Mouse (Mus musculus) forebrain, embryonic 15.5 days (tissue): ENCODE results near the gene Pnpla1. TPM values are rescaled to one million over a fixed set of nuclear protein-coding genes. Genes with fewer than 3 reads are reported as not detected.

ENCODE experiments used
- ATAC-seq: fragments of 200-750 bp; cut with Nextera tagmentation; replicated peaks from 2 replicates; pipeline ENCODE4 v1.8.0; 2017; ENCODE audit warnings: mild to moderate bottlenecking, moderate TSS enrichment, moderate library complexity
- H3K27ac ChIP-seq: fragments of 300-500 bp; sonication (generic); replicated peaks from 2 replicates; pipeline ENCODE4 v1.5.1; 2015; ENCODE audit warnings: mild to moderate bottlenecking, inconsistent platforms
- H3K27me3 ChIP-seq: fragments of 300-500 bp; sonication (generic); 2 replicates; pipeline ENCODE4 v1.6.1; 2015; ENCODE audit warnings: inconsistent platforms
- H3K36me3 ChIP-seq: fragments of 300-500 bp; sonication (generic); 2 replicates; pipeline ENCODE4 v1.6.1; 2015; ENCODE audit warnings: mild to moderate bottlenecking, inconsistent platforms
- H3K4me1 ChIP-seq: fragments of 300-500 bp; sonication (generic); 2 replicates; pipeline ENCODE4 v1.6.1; 2015; ENCODE audit warnings: inconsistent platforms
- H3K4me2 ChIP-seq: fragments of 300-500 bp; sonication (generic); replicated peaks from 2 replicates; pipeline ENCODE4 v1.6.1; 2015; ENCODE audit warnings: mild to moderate bottlenecking, inconsistent platforms
- H3K4me3 ChIP-seq: fragments of 300-500 bp; sonication (generic); 2 replicates; pipeline ENCODE4 v1.5.1; 2015; ENCODE audit warnings: mild to moderate bottlenecking, inconsistent platforms
- H3K9ac ChIP-seq: fragments of 300-500 bp; sonication (generic); replicated peaks from 2 replicates; pipeline ENCODE4 v1.6.1; 2015; ENCODE audit warnings: mild to moderate bottlenecking, inconsistent platforms
- H3K9me3 ChIP-seq: fragments of 300-500 bp; sonication (generic); 2 replicates; pipeline ENCODE4 v1.6.1; 2016; ENCODE audit warnings: inconsistent platforms
- WGBS: fragments of 180-500 bp; shearing (Covaris S2); methylation state at CpG from one replicate; pipeline ENCODE4 v1.1.7; 2015; ENCODE audit warnings: mixed read lengths; 5-methylcytosine and 5-hydroxymethylcytosine counted together
- polyA plus RNA-seq: library from polyadenylated mRNA; unstranded; fragments of >200 nt; fragmentation: Nextera tagmentation; extraction: Ambion mirVana; gene quantifications from 2 replicates; pipeline ENCODE4 v1.2.1, GENCODE M21; 2015

The Pnpla1 gene
- polyA plus RNA-seq, 1 experiment from 2014 or later = not detected

GRCm38 (mm10) chr17:28874825-28875224 is 16.6 kb downstream of the Pnpla1 start:
- Histone ChIP-seq H3K9me3 (no peaks in the 10 kb centered on the region), H3K4me1 (peaks cover 13% of the 10 kb centered on the region), H3K27ac (no peak overlapping the region), H3K36me3 (no peaks in the 10 kb centered on the region), H3K4me3 (no peak overlapping the region), H3K27me3 (no peaks in the 10 kb centered on the region), H3K4me2 (no peak overlapping the region), H3K9ac (no peak overlapping the region)
- 82% methylated on average over 7 of the region's 7 CpGs for WGBS
- ATAC-seq = no peak

DNA sequence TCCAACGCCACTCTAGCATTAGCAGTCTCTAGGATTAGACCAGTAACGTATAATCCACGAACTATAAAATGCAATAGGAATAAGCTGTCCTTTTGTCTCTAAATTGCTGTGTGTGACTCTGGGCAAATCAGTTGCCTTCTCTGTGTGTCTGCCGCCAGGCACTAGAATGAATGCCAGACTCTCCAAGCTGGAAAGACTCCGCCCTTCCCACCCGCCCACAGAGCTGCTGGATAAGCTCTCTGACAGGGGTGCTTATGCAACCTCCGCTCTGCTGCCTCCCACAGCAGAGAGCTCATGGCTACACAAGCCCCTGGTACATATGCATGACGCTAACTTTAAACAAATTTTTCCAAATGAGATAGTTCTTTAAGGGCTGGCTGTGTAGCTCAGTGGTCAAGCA is 17.1 kb downstream of the Pnpla1 start:
- Histone ChIP-seq H3K4me3 (no peak overlapping the region), H3K4me1 (peaks cover 12% of the 10 kb centered on the region), H3K9me3 (no peaks in the 10 kb centered on the region), H3K27me3 (no peaks in the 10 kb centered on the region), H3K9ac (no peak overlapping the region), H3K27ac (no peak overlapping the region), H3K4me2 (no peak overlapping the region), H3K36me3 (no peaks in the 10 kb centered on the region)
- no peak for ATAC-seq
- WGBS = 37% methylated on average over 8 of the region's 8 CpGs

- Histone ChIP-seq H3K4me3 (no peak overlapping the region), H3K27me3 (no peaks in the 10 kb centered on the region), H3K4me2 (no peak overlapping the region), H3K9ac (no peak overlapping the region), H3K36me3 (no peaks in the 10 kb centered on the region), H3K4me1 (peaks cover 12% of the 10 kb centered on the region), H3K27ac (no peak overlapping the region), H3K9me3 (no peaks in the 10 kb centered on the region)
- 70% methylated on average over 5 of the region's 5 CpGs for WGBS
- no peak for ATAC-seq
These were observed 18.1 kb downstream of the Pnpla1 start for GRCm38 (mm10) chr17:28876331-28876730.

DNA sequence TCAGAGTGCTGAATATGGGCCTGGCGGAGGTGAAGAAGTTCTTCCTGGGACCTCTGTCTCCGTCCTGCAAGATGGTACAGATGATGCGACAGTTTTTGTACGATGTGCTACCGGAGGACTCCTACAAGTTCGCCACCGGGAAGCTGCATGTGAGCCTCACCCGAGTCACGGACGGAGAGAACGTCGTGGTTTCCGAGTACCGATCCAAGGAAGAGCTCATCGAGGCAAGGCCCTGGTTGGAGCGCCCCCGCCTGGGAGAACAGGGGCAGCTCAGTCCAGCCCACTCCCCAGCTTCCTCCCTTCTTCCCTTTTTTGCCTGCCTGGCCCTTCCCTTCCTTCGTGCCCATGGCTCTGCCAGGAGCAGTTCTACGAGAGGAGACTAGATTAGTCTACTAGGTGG is 18.6 kb downstream of the Pnpla1 start:
- H3K4me2 ChIP-seq = no peak overlapping the region
- 13% methylated on average over 19 of the region's 19 CpGs for WGBS
- no peak for ATAC-seq

DNA sequence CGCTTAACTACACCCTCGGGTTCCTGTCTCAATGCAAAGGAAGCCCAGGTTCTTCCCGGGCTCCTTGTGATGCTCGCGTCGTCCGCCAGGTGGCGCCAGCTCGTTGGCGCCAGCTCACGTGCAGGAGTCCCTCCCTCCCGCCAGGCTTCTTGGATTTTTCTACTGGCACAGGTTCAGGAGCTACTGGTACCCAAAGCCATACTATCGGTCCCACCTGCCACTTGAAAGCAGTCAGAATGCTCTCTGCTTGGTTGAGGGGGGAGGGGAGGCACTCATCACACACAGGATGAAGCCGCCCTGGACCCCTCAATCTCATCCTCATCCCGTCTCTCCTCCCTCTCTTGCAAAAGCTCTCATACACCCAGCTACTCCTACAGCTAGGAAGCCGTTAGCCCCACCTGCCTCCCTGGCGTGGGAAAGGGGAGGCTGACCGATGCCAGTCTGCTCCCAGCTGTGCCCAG is 21.8 kb downstream of the Pnpla1 start:
- H3K27ac ChIP-seq = no peak overlapping the region
- ATAC-seq = peak; percentile 38
- peak overlapping the region; percentile 38 for H3K4me2 ChIP-seq
- H3K9me3 ChIP-seq = no peaks in the 10 kb centered on the region
- peaks cover 13% of the 10 kb centered on the region for H3K4me1 ChIP-seq
- no peaks in the 10 kb centered on the region for H3K36me3 ChIP-seq
- H3K27me3 ChIP-seq = no peaks in the 10 kb centered on the region
- H3K4me3 ChIP-seq = peak overlapping the region; percentile 21
- WGBS = 4% methylated on average over 18 of the region's 18 CpGs
- H3K9ac ChIP-seq = 0 out of 2 replicates have a peak overlapping the region, but pooled peaks have one; percentile 35

More for the DNA sequence above, 18.6 kb downstream of the Pnpla1 start:
- H3K9me3 ChIP-seq = no peaks in the 10 kb centered on the region
- peaks cover 12% of the 10 kb centered on the region for H3K4me1 ChIP-seq
- H3K27ac ChIP-seq = no peak overlapping the region
- no peak overlapping the region for H3K9ac ChIP-seq
- no peaks in the 10 kb centered on the region for H3K36me3 ChIP-seq
- no peak overlapping the region for H3K4me3 ChIP-seq
- no peaks in the 10 kb centered on the region for H3K27me3 ChIP-seq

DNA sequence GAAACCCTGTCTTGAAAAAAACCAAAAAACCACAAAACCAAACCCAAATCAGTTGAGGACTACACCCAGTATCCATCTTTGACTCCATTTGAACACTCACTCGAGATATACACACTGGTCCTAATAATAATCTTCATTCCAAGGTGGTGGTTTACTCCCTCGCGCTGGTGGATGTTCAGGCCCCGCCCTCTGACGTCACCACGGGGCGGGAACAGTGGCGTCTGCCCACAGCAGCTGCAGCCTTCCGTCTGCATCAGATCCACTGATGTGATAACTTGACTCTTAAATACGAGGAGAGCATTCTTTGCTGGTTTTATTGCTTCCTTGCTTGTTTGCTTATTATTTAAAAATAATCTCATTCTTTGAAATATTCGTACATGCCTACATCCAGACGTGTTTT is 24.1 kb downstream of the Pnpla1 start:
- Histone ChIP-seq H3K4me2 (peak overlapping the region; percentile 23; the same call in 1 of the 2 replicates), H3K27ac (no peak overlapping the region), H3K36me3 (no peaks in the 10 kb centered on the region), H3K27me3 (no peaks in the 10 kb centered on the region), H3K9me3 (no peaks in the 10 kb centered on the region), H3K4me3 (peak overlapping the region; percentile 15; the same call in 1 of the 2 replicates), H3K9ac (no peak overlapping the region), H3K4me1 (peaks cover 8% of the 10 kb centered on the region)
- 0 out of 2 replicates have a peak, but pooled peaks have one; percentile 55 for ATAC-seq
- WGBS = 4% methylated on average over 12 of the region's 12 CpGs

DNA sequence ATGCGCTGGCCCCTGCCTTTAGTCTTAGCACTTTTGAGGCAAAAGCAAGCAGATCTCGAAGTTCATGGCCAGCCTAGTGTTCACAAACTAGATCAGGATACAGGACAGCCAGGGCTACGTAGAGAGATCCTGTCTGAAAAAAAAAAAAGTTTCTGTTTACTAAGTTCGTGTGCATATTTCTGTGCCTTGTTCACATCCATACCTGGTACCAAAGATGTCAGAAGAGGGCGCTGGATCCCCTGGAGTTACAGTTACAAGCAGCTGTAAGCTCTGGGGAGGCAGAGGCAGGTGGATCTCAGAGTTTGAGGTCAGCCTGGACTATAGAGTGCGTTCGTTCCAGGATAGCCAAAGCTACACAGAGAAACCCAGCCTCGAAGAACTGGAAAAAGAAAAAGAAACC is 24.6 kb downstream of the Pnpla1 start:
- Histone ChIP-seq H3K27ac (no peak overlapping the region), H3K27me3 (no peaks in the 10 kb centered on the region), H3K4me2 (peak overlapping the region; percentile 23; the same call in 1 of the 2 replicates), H3K4me1 (peaks cover 8% of the 10 kb centered on the region), H3K9ac (no peak overlapping the region), H3K36me3 (no peaks in the 10 kb centered on the region), H3K9me3 (no peaks in the 10 kb centered on the region), H3K4me3 (no peak overlapping the region)
- WGBS = 57% methylated on average over 8 of the region's 8 CpGs
- no peak for ATAC-seq

GRCm38 (mm10) chr17:28883941-28884516 is 25.8 kb downstream of the Pnpla1 start:
- Histone ChIP-seq H3K27ac (no peak overlapping the region), H3K9ac (no peak overlapping the region), H3K9me3 (no peaks in the 10 kb centered on the region), H3K4me3 (no peak overlapping the region), H3K36me3 (no peaks in the 10 kb centered on the region), H3K4me2 (no peak overlapping the region), H3K27me3 (no peaks in the 10 kb centered on the region), H3K4me1 (peaks cover 8% of the 10 kb centered on the region)
- 72% methylated on average over 10 of the region's 10 CpGs for WGBS
- no peak for ATAC-seq

DNA sequence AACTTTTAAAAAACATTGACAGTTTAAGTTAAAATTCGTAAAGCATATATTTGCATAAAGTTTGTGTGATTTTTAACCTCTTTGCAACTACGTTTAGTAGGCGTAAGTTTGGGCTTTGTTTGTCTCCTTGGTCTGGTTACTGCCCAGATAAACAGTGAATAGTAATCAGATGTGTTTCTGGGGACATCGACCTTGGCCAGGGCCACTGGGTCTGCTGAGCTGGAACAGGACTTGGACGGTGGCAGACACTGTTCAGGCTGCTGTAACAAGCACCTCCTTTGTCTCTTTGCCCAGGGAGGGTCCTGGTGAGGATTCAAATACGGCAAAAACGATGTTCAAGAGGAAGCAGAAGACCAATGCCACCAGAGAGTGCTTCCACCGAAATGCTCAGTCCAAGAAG is 27.0 kb downstream of the Pnpla1 start:
- H3K27ac ChIP-seq = no peak overlapping the region
- H3K36me3 ChIP-seq = no peaks in the 10 kb centered on the region
- no peaks in the 10 kb centered on the region for H3K9me3 ChIP-seq
- ATAC-seq = no peak
- WGBS = 88% methylated on average over 8 of the region's 8 CpGs
- H3K4me2 ChIP-seq = no peak overlapping the region
- H3K9ac ChIP-seq = no peak overlapping the region
- H3K4me1 ChIP-seq = peaks cover 3% of the 10 kb centered on the region; the same call in 1 of the 2 replicates
- H3K4me3 ChIP-seq = no peak overlapping the region
- no peaks in the 10 kb centered on the region for H3K27me3 ChIP-seq

GRCm38 (mm10) chr17:28886266-28886665 is 28.1 kb downstream of the Pnpla1 start:
- no peaks in the 10 kb centered on the region for H3K27me3 ChIP-seq
- no peak overlapping the region for H3K27ac ChIP-seq
- 79% methylated on average over 8 of the region's 8 CpGs for WGBS
- H3K36me3 ChIP-seq = no peaks in the 10 kb centered on the region
- no peak overlapping the region for H3K9ac ChIP-seq
- no peak for ATAC-seq
- no peak overlapping the region for H3K4me3 ChIP-seq
- no peak overlapping the region for H3K4me2 ChIP-seq
- peaks cover 3% of the 10 kb centered on the region; the same call in 1 of the 2 replicates for H3K4me1 ChIP-seq
- no peaks in the 10 kb centered on the region for H3K9me3 ChIP-seq

DNA sequence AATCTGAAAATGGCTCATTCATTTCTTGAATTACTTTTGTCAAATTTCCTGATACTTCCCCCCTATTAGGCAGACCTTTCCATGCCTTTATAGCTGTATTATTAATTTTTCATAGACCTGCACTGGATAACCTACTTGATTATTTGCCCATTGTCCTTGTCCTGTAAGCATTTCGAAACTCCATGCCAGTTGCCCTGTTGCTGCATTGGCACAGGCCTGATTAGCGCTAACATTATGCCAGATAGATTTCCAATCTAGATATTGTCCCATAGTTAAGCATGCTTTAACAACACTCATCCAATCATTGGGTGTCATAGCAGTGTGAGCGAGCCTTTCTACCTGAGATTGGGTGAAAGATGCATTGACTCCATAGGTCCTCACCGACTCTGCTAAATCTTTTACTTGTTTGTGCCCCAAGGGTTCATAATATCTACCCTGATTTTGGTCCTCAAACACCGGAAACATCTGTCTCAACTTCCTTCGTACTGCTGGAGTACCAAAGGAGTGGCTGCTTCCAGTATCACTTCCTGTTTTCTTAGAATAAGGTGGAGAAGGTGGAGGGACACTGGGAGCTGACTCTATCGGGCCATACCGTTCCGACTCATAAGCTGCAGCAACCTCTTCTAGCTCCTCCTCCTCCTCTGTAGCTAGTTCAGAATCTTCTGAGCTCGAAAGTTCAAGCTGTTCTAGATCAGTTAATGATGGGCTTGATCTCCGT is 36.0 kb downstream of the Pnpla1 start:
- H3K9me3 ChIP-seq = no peaks in the 10 kb centered on the region
- 88% methylated on average over 11 of the region's 11 CpGs for WGBS
- H3K36me3 ChIP-seq = no peaks in the 10 kb centered on the region
- H3K27me3 ChIP-seq = no peaks in the 10 kb centered on the region
- H3K4me3 ChIP-seq = no peak overlapping the region
- H3K4me1 ChIP-seq = no peaks in the 10 kb centered on the region
- ATAC-seq = no peak
- no peak overlapping the region for H3K27ac ChIP-seq
- H3K4me2 ChIP-seq = no peak overlapping the region
- no peak overlapping the region for H3K9ac ChIP-seq

DNA sequence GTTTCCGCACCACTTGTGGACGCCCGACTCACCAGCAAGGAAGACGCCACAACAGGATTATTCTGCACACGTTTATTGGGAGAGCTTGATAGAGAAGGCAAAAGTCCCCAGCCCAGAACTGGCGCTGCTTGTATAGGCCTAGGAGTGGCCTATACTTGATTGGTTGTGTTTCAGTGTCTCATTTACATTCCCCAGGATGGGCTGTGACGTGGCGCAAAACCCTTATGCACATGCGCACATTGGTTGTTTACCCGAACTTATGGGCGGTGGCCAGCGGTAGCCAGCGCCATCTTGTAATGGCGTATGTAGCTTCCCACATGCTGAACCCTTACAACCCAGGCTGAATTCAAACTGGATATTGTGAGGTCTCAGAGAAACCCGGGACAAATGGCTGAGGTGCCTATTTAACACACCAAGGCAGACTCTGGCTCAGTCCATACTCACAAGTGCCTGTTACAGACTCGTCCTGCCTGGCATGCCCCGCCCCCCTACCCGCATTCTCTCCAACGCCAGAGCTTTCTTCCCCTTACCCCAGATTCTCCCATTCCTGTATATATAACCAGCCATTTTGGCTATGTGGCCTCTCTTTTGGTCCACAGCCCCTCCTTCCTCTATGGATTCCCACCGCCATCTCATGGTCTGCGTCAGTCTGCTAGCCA is 37.1 kb downstream of the Pnpla1 start:
- Histone ChIP-seq H3K36me3 (no peaks in the 10 kb centered on the region), H3K27ac (no peak overlapping the region), H3K4me3 (no peak overlapping the region), H3K27me3 (no peaks in the 10 kb centered on the region), H3K9me3 (no peaks in the 10 kb centered on the region), H3K9ac (no peak overlapping the region), H3K4me1 (no peaks in the 10 kb centered on the region), H3K4me2 (no peak overlapping the region)
- WGBS = 94% methylated on average over 21 of the region's 21 CpGs
- no peak for ATAC-seq
